Comparison of ENCODE assay signal across 9 mouse cellular contexts in the genomic region with DNA sequence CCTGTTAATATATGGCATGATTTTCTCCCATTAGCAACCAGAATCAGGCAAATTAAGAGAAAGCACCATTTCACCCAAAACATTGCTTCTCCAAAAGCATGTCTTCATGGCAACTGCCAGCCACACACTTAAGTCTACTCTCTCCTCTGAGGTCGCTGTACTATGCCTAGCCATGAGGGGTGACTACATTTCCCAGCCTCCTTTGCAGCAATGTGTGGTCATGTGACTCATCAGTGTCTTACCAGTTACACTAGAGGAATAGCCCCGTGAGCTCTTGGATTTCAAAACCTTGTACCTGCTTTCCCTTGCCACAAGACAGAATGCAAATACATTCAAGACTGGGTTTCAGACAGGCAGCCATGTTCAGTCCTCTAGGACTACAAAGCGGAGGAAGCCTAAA. TPM values are rescaled to one million over a fixed set of nuclear protein-coding genes. Genes with fewer than 3 reads are reported as not detected.
DNase-seq lines count a peak whose midpoint lies in the region; ATAC-seq lines count a peak whose summit lies in the region.
"Had no signal": no experiment of that assay in that cellular context is flagged by ENCODE, and none has a peak within 500 bp of the region (broad histone marks: within the 10 kb centered on the region; RNA-seq: fewer than 3 reads in every experiment).

No protein-coding gene starts in this region.

- intact Hi-C loops in left cerebral cortex, postnatal 14 days (cut with DNase I): no loop called here
- intact Hi-C loops in left cerebral cortex, postnatal 36 days (cut with DNase I): no loop called here

- H3K27me3 ChIP-seq in kidney, embryonic 15.5 days: no peaks in the 10 kb centered on the region
- H3K27me3 ChIP-seq: stomach, embryonic 15.5 days had no signal

- 64% methylated on average over 3 of the region's 3 CpGs for WGBS in kidney, embryonic 15.5 days

- no peak overlapping the region for H3K27ac ChIP-seq in kidney, embryonic 15.5 days
- H3K27ac ChIP-seq: stomach, embryonic 15.5 days had no signal

- H3K36me3 ChIP-seq in kidney, embryonic 15.5 days: peaks cover 6% of the 10 kb centered on the region; the same call in 1 of the 2 replicates

- H3K9me3 ChIP-seq in kidney, embryonic 15.5 days (replicated peaks): no peaks in the 10 kb centered on the region
- H3K9me3 ChIP-seq: stomach, embryonic 15.5 days had no signal

- peak; percentile 68 for ATAC-seq in activated CD4-positive, CD25-positive, alpha-beta regulatory T cell, adult 4 months
- peak; percentile 62; the same call in 1 of the 2 replicates for ATAC-seq in kidney, embryonic 15.5 days (replicated peaks; ENCODE audit: low FRiP score)

- peak; percentile 29 to 34 for DNase-seq in left cerebral cortex, postnatal 14 days (ENCODE audit: low spot score in 2 of 2)
- no peak for DNase-seq in left cerebral cortex, adult 9 months (ENCODE audit: low spot score in 2 of 2)
- peak; percentile 26 for DNase-seq in naive thymus-derived CD4-positive, alpha-beta T cell, adult 2 months (ENCODE audit: low read depth)
- DNase-seq in ovary, adult 18-20 months (ENCODE audit: low spot score): no peak
- DNase-seq in heart, adult 18-20 months: no peak
- no peak for DNase-seq in left cerebral cortex, postnatal 36 days (ENCODE audit: low spot score in 2 of 2)

- no peak overlapping the region for H3K4me3 ChIP-seq in kidney, embryonic 15.5 days (replicated peaks)
- H3K4me3 ChIP-seq: stomach, embryonic 15.5 days had no signal

- no peak overlapping the region for H3K4me2 ChIP-seq in kidney, embryonic 15.5 days
- H3K4me2 ChIP-seq: stomach, embryonic 15.5 days had no signal

- H3K4me1 ChIP-seq in kidney, embryonic 15.5 days: peaks cover 4% of the 10 kb centered on the region; the same call in 1 of the 2 replicates
- H3K4me1 ChIP-seq: stomach, embryonic 15.5 days had no signal

- no peak overlapping the region for H3K9ac ChIP-seq in kidney, embryonic 15.5 days
- H3K9ac ChIP-seq: stomach, embryonic 15.5 days had no signal

RNA-seq across cellular contexts. Expression of gene Srgap1, which starts 8.6 kb away (rescaled TPM):
- total RNA-seq in left cerebral cortex, postnatal 14 days (2021): 10 to 100 TPM; 10.0 to 13.6 TPM
- under 1 TPM; 0.18 to 0.20 TPM for polyA plus RNA-seq in activated CD4-positive, CD25-positive, alpha-beta regulatory T cell, adult 4 months (2017; shearing (Covaris generic))
- 15.7 and 16.4 TPM in 2 replicates for polyA plus RNA-seq in kidney, embryonic 15.5 days (2015; fragmentation: Nextera tagmentation; extraction: Ambion mirVana)
- 1 to 10 TPM; 1.6 TPM for total RNA-seq in heart, adult 18-20 months (2021)
- 10 to 100 TPM in 1 of 2 experiments, 1 to 10 TPM in 1; 7.7 to 11.1 TPM for total RNA-seq in left cerebral cortex, postnatal 36 days (2021)

RNA-seq across cellular contexts. Expression of gene Rxylt1, which starts 58.6 kb away (rescaled TPM):
- 10 to 100 TPM; 42.3 to 43.2 TPM for total RNA-seq in left cerebral cortex, postnatal 14 days (2021)
- polyA plus RNA-seq in activated CD4-positive, CD25-positive, alpha-beta regulatory T cell, adult 4 months (2017; shearing (Covaris generic)): 10 to 100 TPM; 14.1 to 16.3 TPM
- polyA plus RNA-seq in kidney, embryonic 15.5 days (2015; fragmentation: Nextera tagmentation; extraction: Ambion mirVana): 50.7 and 51.5 TPM in 2 replicates
- 10 to 100 TPM; 37.9 to 38.0 TPM for total RNA-seq in heart, adult 18-20 months (2021)
- 10 to 100 TPM; 40.9 to 46.5 TPM for total RNA-seq in left cerebral cortex, postnatal 36 days (2021)

Comparison
In these comparisons a context has a peak if more than half of its experiments do, and no peak if none do; other contexts are left out.
1. DNase-seq: peak in left cerebral cortex, postnatal 14 days (2 of 2) and naive thymus-derived CD4-positive, alpha-beta T cell, adult 2 months (single experiment); none in left cerebral cortex, adult 9 months (0 of 2), ovary, adult 18-20 months (single experiment), heart, adult 18-20 months (0 of 2) and left cerebral cortex, postnatal 36 days (0 of 2).